Mouse (Mus musculus): ENCODE measurements around the gene Trmt112. TPM values are rescaled to one million over a fixed set of nuclear protein-coding genes. Genes with fewer than 3 reads are reported as not detected.

Trmt112 gene
- 130 and 135 TPM in 2 replicates for polyA plus RNA-seq (2015; fragmentation: Nextera tagmentation; extraction: Ambion mirVana)

DNA sequence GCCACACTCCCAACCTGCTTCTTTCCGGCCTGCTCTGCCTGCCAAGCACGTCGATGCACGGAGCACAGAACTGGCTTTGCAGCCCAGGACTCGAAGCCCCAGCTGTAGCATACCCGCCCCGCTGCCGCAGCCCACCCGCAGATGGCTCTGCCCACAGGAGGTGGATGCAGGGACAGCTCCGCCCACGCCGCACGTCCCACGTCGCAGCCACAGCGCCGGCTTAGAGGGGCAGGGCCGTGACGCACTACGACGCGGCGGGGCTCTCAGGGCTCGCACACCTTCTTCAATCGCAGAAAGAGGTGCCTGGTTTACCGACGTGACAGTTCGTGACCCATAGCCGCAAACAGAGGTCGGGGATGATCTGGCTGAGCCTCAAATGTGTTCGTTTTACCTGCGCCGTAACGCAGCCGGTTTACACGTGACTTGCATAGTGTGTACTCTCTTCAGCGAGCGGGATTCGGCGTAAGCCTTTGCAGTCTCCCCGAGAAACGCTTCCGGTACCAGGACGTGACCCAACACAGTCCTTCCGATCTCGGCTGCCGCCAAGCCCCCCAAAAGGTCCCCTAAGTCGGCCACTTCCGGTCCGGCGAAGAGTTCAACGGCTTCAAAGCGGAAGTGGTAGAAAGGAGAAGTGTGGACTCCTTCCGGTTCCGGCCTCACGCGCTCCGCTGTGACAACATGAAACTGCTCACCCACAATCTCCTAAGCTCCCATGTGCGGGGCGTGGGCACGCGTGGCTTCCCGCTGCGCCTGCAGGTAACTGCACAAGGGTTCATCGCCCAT, at the start of gene Trmt112, which contains the start of gene Prdx5:
Gene Trmt112 (plus strand): TSS at position 192 of the 783 bp plus-strand sequence.
Gene Prdx5 (minus strand): TSS at position 600 of the 783 bp plus-strand sequence.
- Histone ChIP-seq H3K27me3 (replicated peaks) (no peaks in the 10 kb centered on the region), H3K9ac (peak within 1 kb of the TSS; percentile 42), H3K27ac (peak within 1 kb of the TSS; percentile 99), H3K4me2 (peak within 1 kb of the TSS; percentile 71), H3K4me3 (replicated peaks) (peak within 1 kb of the TSS; percentile 59), H3K36me3 (peaks cover 39% of the 10 kb centered on the region), H3K4me1 (peaks cover 23% of the 10 kb centered on the region), H3K9me3 (no peaks in the 10 kb centered on the region)
- under 1% methylated on average over 65 of the region's 65 CpGs for WGBS
- ATAC-seq (ENCODE audit: insufficient read depth, low FRiP score, low read depth): peak; percentile 93

DNA sequence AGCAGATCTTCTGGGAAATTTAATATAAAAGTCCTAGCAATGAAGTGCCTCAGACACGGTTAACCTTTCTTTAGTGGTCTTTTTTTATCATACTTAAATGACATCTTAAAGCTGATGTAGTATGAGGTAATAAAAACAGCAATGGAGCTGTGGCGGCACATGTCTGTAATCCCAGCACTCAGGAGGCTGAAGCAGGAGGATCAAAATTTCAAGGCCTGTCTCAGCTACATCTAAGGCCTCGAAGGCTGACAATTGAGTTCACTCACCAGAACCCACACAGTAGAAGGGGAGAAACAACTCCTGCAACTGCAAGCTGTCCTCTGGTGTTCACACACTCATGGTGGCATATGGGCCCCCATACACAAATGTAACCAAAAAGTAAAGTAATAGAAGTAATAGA, 49.5 kb upstream of the Trmt112 start:
- H3K4me2 ChIP-seq: no peak overlapping the region
- peaks cover 13% of the 10 kb centered on the region; the same call in 1 of the 2 replicates for H3K4me1 ChIP-seq
- no peak overlapping the region for H3K9ac ChIP-seq
- ATAC-seq (ENCODE audit: insufficient read depth, low FRiP score, low read depth): no peak
- H3K36me3 ChIP-seq: no peaks in the 10 kb centered on the region
- H3K27me3 ChIP-seq (replicated peaks): no peaks in the 10 kb centered on the region
- H3K9me3 ChIP-seq: no peaks in the 10 kb centered on the region
- H3K27ac ChIP-seq: no peak overlapping the region
- no peak overlapping the region for H3K4me3 ChIP-seq (replicated peaks)
- WGBS: 86% methylated on average over 3 of the region's 3 CpGs

DNA sequence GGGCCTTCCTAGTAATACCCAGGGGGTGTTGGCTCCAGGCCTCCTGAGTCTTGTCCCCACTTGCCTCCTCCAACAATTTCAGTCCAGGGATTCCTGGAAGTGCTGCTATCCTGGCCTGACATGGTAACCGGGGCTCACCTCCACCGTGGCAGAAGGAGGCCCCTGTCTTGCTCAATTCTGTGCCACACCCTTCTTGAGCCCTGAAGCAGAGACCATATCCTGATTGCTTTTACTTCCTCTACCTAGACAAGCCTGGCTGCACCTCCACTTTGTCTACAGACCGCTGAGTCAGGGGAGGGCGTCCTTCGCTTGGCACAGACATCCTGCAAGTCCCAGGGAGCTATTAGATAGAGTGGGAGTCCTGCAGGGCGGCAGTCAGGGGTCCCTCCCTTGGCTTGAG, 48.8 kb upstream of the Trmt112 start:
- no peak; the same call in 1 of the 2 replicates for ATAC-seq (ENCODE audit: insufficient read depth, low FRiP score, low read depth)
- H3K9me3 ChIP-seq: no peaks in the 10 kb centered on the region
- no peak overlapping the region for H3K4me2 ChIP-seq
- 76% methylated on average over 6 of the region's 6 CpGs for WGBS
- no peaks in the 10 kb centered on the region for H3K27me3 ChIP-seq (replicated peaks)
- H3K4me3 ChIP-seq (replicated peaks): no peak overlapping the region
- no peaks in the 10 kb centered on the region for H3K36me3 ChIP-seq
- H3K4me1 ChIP-seq: peaks cover 6% of the 10 kb centered on the region; the same call in 1 of the 2 replicates
- H3K9ac ChIP-seq: no peak overlapping the region
- H3K27ac ChIP-seq: no peak overlapping the region

- no peak overlapping the region for H3K4me2 ChIP-seq
- no peak for ATAC-seq (ENCODE audit: insufficient read depth, low FRiP score, low read depth)
- no peak overlapping the region for H3K27ac ChIP-seq
- no peaks in the 10 kb centered on the region for H3K9me3 ChIP-seq
- WGBS: 85% methylated on average over 4 of the region's 4 CpGs
- H3K4me1 ChIP-seq: no peaks in the 10 kb centered on the region
- no peak overlapping the region for H3K4me3 ChIP-seq (replicated peaks)
- H3K27me3 ChIP-seq (replicated peaks): no peaks in the 10 kb centered on the region
- no peaks in the 10 kb centered on the region for H3K36me3 ChIP-seq
- no peak overlapping the region for H3K9ac ChIP-seq
Observed at GRCm38 (mm10) chr19:6861451-6861850, 48.0 kb upstream of the Trmt112 start.

DNA sequence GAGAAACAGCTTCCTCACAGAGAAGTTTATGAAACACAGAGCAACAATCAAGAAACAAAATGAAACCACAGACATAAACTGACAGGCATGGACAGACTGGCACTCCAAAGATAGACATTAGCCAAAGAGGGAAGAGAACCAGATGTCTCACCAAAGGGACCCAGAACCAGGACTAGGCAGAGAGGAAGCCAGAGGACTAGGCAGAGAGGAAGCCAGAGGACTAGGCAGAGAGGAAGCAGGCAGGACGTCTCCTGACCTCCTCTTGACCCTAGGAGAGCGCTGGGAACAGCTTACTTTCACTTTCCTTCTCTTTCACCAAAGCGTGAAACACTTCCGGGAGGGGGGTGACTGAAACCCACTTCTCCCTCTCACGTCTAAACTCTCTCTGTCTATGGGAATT, 40.1 kb upstream of the Trmt112 start:
- Histone ChIP-seq H3K27ac (peak overlapping the region; percentile 36), H3K9ac (no peak overlapping the region), H3K27me3 (replicated peaks) (no peaks in the 10 kb centered on the region), H3K36me3 (no peaks in the 10 kb centered on the region), H3K4me3 (replicated peaks) (peak overlapping the region; percentile 23), H3K4me2 (peak overlapping the region; percentile 52), H3K4me1 (peaks cover 3% of the 10 kb centered on the region; the same call in 1 of the 2 replicates), H3K9me3 (no peaks in the 10 kb centered on the region)
- ATAC-seq (ENCODE audit: insufficient read depth, low FRiP score, low read depth): peak; percentile 31; the same call in 1 of the 2 replicates
- 1% methylated on average over 5 of the region's 5 CpGs for WGBS

DNA sequence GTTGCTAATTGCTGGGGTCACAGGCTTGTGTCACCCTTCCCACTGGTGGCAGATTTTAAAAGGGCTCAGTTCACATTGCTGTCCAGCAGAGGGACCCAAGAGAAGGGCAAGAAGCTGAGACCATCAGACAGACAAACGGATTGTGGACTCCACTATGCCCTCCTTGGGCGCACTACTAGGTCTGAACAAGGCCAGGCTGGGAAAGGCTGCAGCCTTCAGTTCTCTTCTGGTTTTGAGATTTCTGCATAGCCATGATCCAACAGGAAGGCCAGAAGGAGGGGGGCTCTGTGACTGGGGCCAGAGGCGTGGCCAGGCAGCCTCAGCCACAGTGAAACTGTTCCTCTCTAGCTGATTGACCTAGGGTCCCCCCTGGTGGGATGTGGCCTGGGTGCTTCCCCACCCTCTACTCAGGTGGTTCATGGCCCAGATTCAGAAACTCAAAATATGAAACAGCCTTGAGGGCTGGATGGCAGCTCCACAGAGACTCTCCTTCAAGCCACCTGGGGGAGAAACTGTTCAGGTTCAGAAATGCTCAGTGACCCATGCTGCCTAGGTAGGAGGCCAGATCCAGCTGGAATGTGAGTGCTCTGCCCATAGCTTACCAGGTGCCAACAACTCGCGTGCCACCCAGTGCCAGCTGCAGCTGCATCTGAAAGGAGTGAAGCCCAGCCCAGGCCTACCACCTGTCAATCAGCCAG, 37.8 kb upstream of the Trmt112 start:
- Histone ChIP-seq H3K4me2 (no peak overlapping the region), H3K9me3 (no peaks in the 10 kb centered on the region), H3K4me3 (replicated peaks) (no peak overlapping the region), H3K27me3 (replicated peaks) (no peaks in the 10 kb centered on the region), H3K36me3 (no peaks in the 10 kb centered on the region), H3K9ac (no peak overlapping the region), H3K4me1 (peaks cover 3% of the 10 kb centered on the region; the same call in 1 of the 2 replicates), H3K27ac (0 out of 2 replicates have a peak overlapping the region, but pooled peaks have one; percentile 11)
- WGBS: 68% methylated on average over 5 of the region's 5 CpGs
- ATAC-seq (ENCODE audit: insufficient read depth, low FRiP score, low read depth): no peak

- H3K27me3 ChIP-seq (replicated peaks): no peaks in the 10 kb centered on the region
- no peak for ATAC-seq (ENCODE audit: insufficient read depth, low FRiP score, low read depth)
- H3K4me1 ChIP-seq: peaks cover 3% of the 10 kb centered on the region; the same call in 1 of the 2 replicates
- no peak overlapping the region for H3K4me2 ChIP-seq
- no peak overlapping the region for H3K27ac ChIP-seq
- H3K36me3 ChIP-seq: no peaks in the 10 kb centered on the region
- no peak overlapping the region for H3K4me3 ChIP-seq (replicated peaks)
- H3K9ac ChIP-seq: no peak overlapping the region
- no peaks in the 10 kb centered on the region for H3K9me3 ChIP-seq
- 71% methylated on average over 3 of the region's 3 CpGs for WGBS
Observed at GRCm38 (mm10) chr19:6872701-6873100, 36.8 kb upstream of the Trmt112 start.

GRCm38 (mm10) chr19:6874257-6874656, 35.2 kb upstream of the Trmt112 start:
- Histone ChIP-seq H3K27ac (no peak overlapping the region), H3K9ac (no peak overlapping the region), H3K36me3 (no peaks in the 10 kb centered on the region), H3K4me2 (no peak overlapping the region), H3K4me3 (replicated peaks) (no peak overlapping the region), H3K9me3 (no peaks in the 10 kb centered on the region), H3K27me3 (replicated peaks) (no peaks in the 10 kb centered on the region), H3K4me1 (peaks cover 3% of the 10 kb centered on the region; the same call in 1 of the 2 replicates)
- WGBS: 73% methylated on average over 1 of the region's 1 CpGs
- no peak for ATAC-seq (ENCODE audit: insufficient read depth, low FRiP score, low read depth)

GRCm38 (mm10) chr19:6875834-6876233, 33.7 kb upstream of the Trmt112 start:
- no peak overlapping the region for H3K9ac ChIP-seq
- H3K4me1 ChIP-seq: peaks cover 3% of the 10 kb centered on the region; the same call in 1 of the 2 replicates
- H3K27ac ChIP-seq: no peak overlapping the region
- H3K4me2 ChIP-seq: no peak overlapping the region
- no peak for ATAC-seq (ENCODE audit: insufficient read depth, low FRiP score, low read depth)
- no peaks in the 10 kb centered on the region for H3K36me3 ChIP-seq
- 80% methylated on average over 6 of the region's 6 CpGs for WGBS
- no peaks in the 10 kb centered on the region for H3K27me3 ChIP-seq (replicated peaks)
- no peaks in the 10 kb centered on the region for H3K9me3 ChIP-seq
- no peak overlapping the region for H3K4me3 ChIP-seq (replicated peaks)

- Histone ChIP-seq H3K36me3 (no peaks in the 10 kb centered on the region), H3K27me3 (replicated peaks) (no peaks in the 10 kb centered on the region), H3K4me1 (peaks cover under 1% of the 10 kb centered on the region; the same call in 1 of the 2 replicates), H3K9ac (no peak overlapping the region), H3K27ac (no peak overlapping the region), H3K4me2 (no peak overlapping the region), H3K9me3 (no peaks in the 10 kb centered on the region), H3K4me3 (replicated peaks) (no peak overlapping the region)
- no peak for ATAC-seq (ENCODE audit: insufficient read depth, low FRiP score, low read depth)
Observed at GRCm38 (mm10) chr19:6876799-6877198, 32.7 kb upstream of the Trmt112 start.

- H3K27ac ChIP-seq: no peak overlapping the region
- H3K4me1 ChIP-seq: no peaks in the 10 kb centered on the region
- WGBS: 85% methylated on average over 4 of the region's 4 CpGs
- ATAC-seq (ENCODE audit: insufficient read depth, low FRiP score, low read depth): no peak
- no peaks in the 10 kb centered on the region for H3K9me3 ChIP-seq
- H3K4me2 ChIP-seq: no peak overlapping the region
- no peaks in the 10 kb centered on the region for H3K27me3 ChIP-seq (replicated peaks)
- H3K4me3 ChIP-seq (replicated peaks): no peak overlapping the region
- no peaks in the 10 kb centered on the region for H3K36me3 ChIP-seq
- H3K9ac ChIP-seq: no peak overlapping the region
Observed at GRCm38 (mm10) chr19:6877965-6878364, 31.5 kb upstream of the Trmt112 start.

GRCm38 (mm10) chr19:6892512-6892911, 17.0 kb upstream of the Trmt112 start:
- Histone ChIP-seq H3K4me1 (no peaks in the 10 kb centered on the region), H3K4me3 (replicated peaks) (no peak overlapping the region), H3K9me3 (no peaks in the 10 kb centered on the region), H3K4me2 (no peak overlapping the region), H3K27ac (no peak overlapping the region), H3K36me3 (no peaks in the 10 kb centered on the region), H3K27me3 (replicated peaks) (no peaks in the 10 kb centered on the region), H3K9ac (no peak overlapping the region)
- ATAC-seq (ENCODE audit: insufficient read depth, low FRiP score, low read depth): no peak
- 60% methylated on average over 4 of the region's 4 CpGs for WGBS

Measured in stomach, embryonic 15.5 days (tissue).